Comparison of ENCODE assay signal across 1 mouse cellular context in genomic region chr1:135259128-135259436, GRCm38 (mm10).
A peak's percentile ranks its signal among the peaks of the same experiment; 100 is the strongest.
TF ChIP-seq lines count a peak whose summit lies in the region.

No protein-coding gene starts in this region.

TF ChIP-seq in CH12.LX, 34 proteins besides CTCF, POLR2A, EP300 and RAD21 (continued from another document):
- no peak; the same call in 1 of the 2 replicates for TF ChIP-seq HCFC1 (IDR thresholded peaks at IDR 0.05; ENCODE audit: low read depth, low read length)
- TF ChIP-seq MAX (IDR thresholded peaks at IDR 0.05; ENCODE audit: low read length) = no peak
- no peak for TF ChIP-seq MAZ (IDR thresholded peaks at IDR 0.05; ENCODE audit: low read depth, low read length)
- peak; percentile 84 for TF ChIP-seq ZC3H11A (IDR thresholded peaks at IDR 0.05; ENCODE audit: low read depth, low read length)
- TF ChIP-seq MYC (IDR thresholded peaks at IDR 0.05; ENCODE audit: low read depth, low read length) = peak; percentile 67; the same call in 1 of the 2 replicates
- no peak for TF ChIP-seq ZKSCAN1 (IDR thresholded peaks at IDR 0.05; ENCODE audit: borderline replicate concordance, low read depth, low read length)
- TF ChIP-seq CHD2 (IDR thresholded peaks at IDR 0.05; ENCODE audit: low read length) = no peak
- TF ChIP-seq E2F4 (IDR thresholded peaks at IDR 0.05; ENCODE audit: insufficient replicate concordance, low read depth, low read length) = no peak
- no peak for TF ChIP-seq USF1 (IDR thresholded peaks at IDR 0.05; ENCODE audit: low read depth, low read length)
- no peak for TF ChIP-seq GABPA (IDR thresholded peaks at IDR 0.05; ENCODE audit: insufficient replicate concordance, low read depth, low read length)
- TF ChIP-seq MEF2A (IDR thresholded peaks at IDR 0.05; ENCODE audit: borderline replicate concordance, low read depth, low read length) = no peak
- no peak for TF ChIP-seq NRF1 (IDR thresholded peaks at IDR 0.05; ENCODE audit: low read depth, low read length)
- 0 out of 2 replicates have a peak, but pooled peaks have one; percentile 10 for TF ChIP-seq ETS1 (conservative IDR thresholded peaks at IDR 0.05; ENCODE audit: low read depth, low read length)
- no peak for TF ChIP-seq RCOR1 (conservative IDR thresholded peaks at IDR 0.05; ENCODE audit: low read depth, low read length)
- TF ChIP-seq ELF1 (IDR thresholded peaks at IDR 0.05; ENCODE audit: low read depth, low read length) = no peak; the same call in 1 of the 2 replicates
- no peak for TF ChIP-seq UBTF (IDR thresholded peaks at IDR 0.05; ENCODE audit: low read depth, low read length)
- no peak for TF ChIP-seq POLR2AphosphoS2 (IDR thresholded peaks at IDR 0.05; ENCODE audit: low read depth, low read length)
- no peak for TF ChIP-seq MAFK (IDR thresholded peaks at IDR 0.05; ENCODE audit: insufficient replicate concordance, low read length)
- TF ChIP-seq TCF12 (IDR thresholded peaks at IDR 0.05; ENCODE audit: low read depth, low read length) = peak; percentile 54
- TF ChIP-seq NELFE (IDR thresholded peaks at IDR 0.05; ENCODE audit: low read depth, low read length) = peak; percentile 41; the same call in 1 of the 2 replicates
- TF ChIP-seq ZNF384 (IDR thresholded peaks at IDR 0.05; ENCODE audit: low read depth, low read length) = no peak; the same call in 1 of the 2 replicates
- no peak; the same call in 1 of the 2 replicates for TF ChIP-seq MXI1 (IDR thresholded peaks at IDR 0.05; ENCODE audit: low read depth, low read length)
- no peak for TF ChIP-seq PAX5 (IDR thresholded peaks at IDR 0.05; ENCODE audit: low read length)
- no peak for TF ChIP-seq USF2 (conservative IDR thresholded peaks at IDR 0.05; ENCODE audit: low read depth, low read length)
- no peak for TF ChIP-seq JUND (conservative IDR thresholded peaks at IDR 0.05; ENCODE audit: low read depth, low read length)
- no peak; the same call in 1 of the 2 replicates for TF ChIP-seq SIN3A (IDR thresholded peaks at IDR 0.05; ENCODE audit: low read length)
- TF ChIP-seq JUN (IDR thresholded peaks at IDR 0.05; ENCODE audit: insufficient read depth, low read depth, low read length) = no peak
- TF ChIP-seq IRF4 (IDR thresholded peaks at IDR 0.05; ENCODE audit: low read depth, low read length) = no peak
- no peak for TF ChIP-seq ZMIZ1 (IDR thresholded peaks at IDR 0.05; ENCODE audit: low read depth, low read length)
TF ChIP-seq in CH12.LX: peak in this region for 8.
